Mouse (Mus musculus): ENCODE data around the gene Gm49369. TPM values are rescaled to one million over a fixed set of nuclear protein-coding genes. Genes with fewer than 3 reads are reported as not detected.
"Not testable (repeated sequence)": the region's sequence is repeated elsewhere in the genome, so short reads cannot be mapped to it uniquely, and the experiment has no call there.

Gm49369 gene
- total RNA-seq, 2 experiments from 2014 or later = 6.5 TPM; not detected in 1

DNA sequence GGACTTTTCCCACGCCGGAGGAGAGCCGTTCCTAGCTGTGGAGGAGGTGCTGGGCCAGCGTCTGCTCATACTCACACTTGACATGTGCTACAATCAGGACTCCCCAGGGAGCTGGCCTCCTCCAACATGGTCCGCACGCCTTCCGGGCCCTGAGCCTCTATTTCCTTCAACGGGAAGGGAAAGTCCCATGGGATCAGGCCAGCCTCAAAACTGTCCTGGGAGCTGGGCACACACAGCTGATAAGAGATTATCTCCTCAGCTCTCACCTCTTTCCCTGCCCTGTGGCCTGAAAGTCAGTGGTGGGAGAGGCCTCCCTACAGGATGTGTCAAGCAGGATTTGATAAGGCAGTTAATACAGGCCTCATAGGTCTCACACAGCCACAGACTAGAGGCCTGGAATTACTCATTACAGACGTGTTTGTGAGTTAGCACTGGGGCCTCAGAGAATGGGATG, 52.2 kb downstream of the Gm49369 start:
- DNase-seq (ENCODE audit: low spot score in 2 of 2) = no peak

DNA sequence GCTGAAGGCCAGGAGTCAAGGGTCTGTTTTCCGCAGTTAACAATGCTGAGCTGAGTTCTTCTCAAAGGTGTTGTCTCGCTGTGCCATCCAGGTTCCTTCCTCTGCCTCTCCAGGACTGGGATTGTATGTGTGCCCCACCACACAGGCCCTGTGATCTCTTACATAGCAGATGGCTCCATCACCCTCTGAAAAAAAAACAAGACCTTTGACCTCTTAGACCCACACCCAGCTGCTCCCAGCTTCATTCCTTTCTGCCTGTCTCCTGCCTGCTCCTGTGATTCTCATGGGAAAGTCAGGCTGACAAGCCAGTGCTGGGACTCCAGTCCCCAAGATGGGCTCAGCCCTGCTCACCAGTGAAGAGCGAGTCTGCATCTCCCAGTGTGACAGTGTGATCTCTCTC, 54.0 kb downstream of the Gm49369 start:
- DNase-seq (ENCODE audit: low spot score in 2 of 2) = no peak

DNA sequence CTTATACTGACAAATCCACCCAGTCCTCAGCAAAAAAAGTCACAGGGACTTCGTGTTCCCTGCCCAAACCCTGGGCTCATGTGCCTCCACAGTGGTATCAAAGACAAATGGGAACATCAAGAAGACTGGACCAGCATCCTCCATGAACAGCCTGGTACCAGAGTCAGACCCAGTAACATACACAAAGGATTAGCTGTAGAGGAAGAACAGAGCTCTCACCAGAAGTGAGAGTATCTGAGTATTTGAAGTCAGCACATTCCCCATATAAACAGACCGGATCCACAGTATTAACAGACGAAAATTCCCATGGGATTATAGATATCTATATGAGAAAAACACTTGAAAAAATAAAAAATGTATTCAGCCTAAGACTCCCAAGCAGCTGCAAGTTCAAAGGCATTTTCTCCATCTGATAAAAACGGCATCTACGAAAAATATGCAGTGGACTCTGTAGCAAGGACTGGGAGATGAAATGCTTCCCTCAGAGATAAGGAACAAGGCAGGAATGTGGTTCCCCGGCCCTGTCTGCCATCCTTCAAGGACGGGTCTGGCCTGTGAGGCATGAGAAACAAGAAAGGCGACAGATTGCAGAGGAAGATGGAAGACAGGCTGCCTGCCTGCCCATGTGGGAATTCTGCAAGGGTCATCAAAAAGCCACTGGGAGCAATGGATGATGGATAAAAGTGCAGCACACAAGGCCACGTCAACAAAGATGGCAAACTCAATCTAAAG, 55.6 kb downstream of the Gm49369 start:
- no peak for DNase-seq (ENCODE audit: low spot score in 2 of 2)

DNA sequence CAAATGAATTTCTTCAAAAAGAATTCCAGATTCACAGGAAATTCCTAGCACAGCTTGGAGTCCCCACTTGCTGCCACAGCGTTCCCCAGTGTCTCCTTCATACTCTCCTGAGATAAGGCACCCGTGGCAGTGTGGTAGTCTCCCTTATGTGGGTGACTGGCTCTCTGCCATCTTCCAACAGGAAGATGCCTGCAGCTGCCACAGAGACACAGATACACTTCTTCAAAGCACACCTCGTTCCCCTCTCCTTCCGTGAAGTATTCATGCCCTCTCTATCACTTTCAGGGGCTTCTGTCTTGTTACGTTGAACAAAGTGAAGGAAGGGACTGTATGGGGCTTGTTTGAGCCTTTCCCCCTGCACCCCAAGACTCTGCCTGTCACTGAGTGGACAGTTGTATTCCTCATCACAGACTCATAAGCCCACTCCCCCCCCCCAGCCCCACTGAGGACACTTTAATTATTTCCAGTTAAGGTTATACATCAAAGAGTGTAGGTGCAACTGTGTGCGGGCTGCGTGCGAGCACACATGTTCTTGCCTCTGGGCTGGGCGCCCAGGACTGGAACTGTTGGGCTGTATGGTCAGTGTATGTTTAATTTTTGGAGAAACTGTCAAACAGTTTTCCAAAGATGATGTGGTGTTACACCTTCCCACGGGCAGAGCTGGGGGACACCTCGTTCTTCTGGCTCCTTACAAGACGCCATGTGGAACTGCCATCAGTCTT, 58.9 kb downstream of the Gm49369 start:
- DNase-seq (ENCODE audit: low spot score in 2 of 2) = no peak

DNA sequence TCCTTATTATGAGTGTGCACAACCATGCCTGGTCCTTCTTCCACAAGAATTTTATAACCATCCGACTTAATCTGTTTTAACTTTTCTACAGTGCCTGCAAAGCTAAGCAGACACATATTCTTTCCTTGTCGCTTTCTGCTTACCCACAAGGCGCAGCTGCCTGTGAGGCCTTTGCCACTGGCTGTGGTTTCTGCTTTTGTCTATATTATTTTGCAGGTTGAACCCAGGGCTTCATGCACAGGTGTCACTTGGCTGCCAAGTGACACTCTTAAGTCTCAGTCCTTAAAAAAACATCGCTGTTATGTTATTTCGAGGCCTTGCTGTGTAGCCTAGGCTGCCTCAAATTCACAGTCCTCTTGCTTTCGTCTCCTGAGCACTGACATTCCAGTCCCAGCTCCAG, 59.8 kb downstream of the Gm49369 start:
- DNase-seq (ENCODE audit: low spot score in 2 of 2) = no peak

DNA sequence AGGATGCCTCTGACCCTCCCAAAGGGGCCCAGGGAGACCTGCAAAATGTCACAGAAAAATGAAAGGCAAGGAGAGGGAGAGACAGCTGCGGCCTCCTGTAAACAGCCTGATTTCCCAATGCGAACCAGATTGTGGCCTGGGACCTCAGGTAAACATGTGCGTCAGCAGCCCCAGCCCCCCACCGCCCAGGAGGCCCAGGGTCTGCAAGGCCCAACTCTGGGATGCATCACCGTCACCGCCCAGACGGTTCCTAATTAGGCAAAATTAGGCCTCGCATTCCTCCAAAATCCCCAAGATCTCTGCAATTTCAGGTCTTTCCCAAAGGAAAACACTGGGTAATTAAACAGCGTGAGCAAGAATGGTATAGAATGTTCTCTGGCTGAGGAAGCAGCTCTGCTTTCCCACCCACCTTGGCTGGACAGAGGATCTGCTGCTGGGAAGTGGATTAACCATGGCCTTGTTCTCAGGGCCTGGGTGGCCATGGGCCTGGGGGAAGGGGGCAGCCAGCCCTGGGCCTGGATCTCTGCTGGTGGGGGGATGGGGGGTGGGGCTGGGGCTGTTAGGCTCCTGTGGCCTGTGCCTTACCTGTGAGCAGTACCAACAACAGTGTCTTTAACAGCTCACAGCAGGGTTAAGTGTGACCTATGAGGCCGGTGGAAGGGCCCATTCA, 60.7 kb downstream of the Gm49369 start:
- DNase-seq (ENCODE audit: low spot score in 2 of 2) = not testable (repeated sequence)

Other genes with a start within 250 kb of the Gm49369 start
- not detected for gene Gm39115, start 246.6 kb downstream of the Gm49369 start, total RNA-seq (2021)
- gene Gm45337, start 238.1 kb downstream of the Gm49369 start, total RNA-seq (2021) = not detected
- gene Gm29735, start 225.6 kb downstream of the Gm49369 start, total RNA-seq (2021) = not detected
- gene Gm4553, start 216.9 kb downstream of the Gm49369 start, total RNA-seq (2021) = not detected
- gene Krtap5-2, start 206.7 kb downstream of the Gm49369 start, total RNA-seq (2021) = not detected
- not detected for gene Gm10153, start 192.3 kb downstream of the Gm49369 start, total RNA-seq (2021)
- gene Krtap5-3, start 181.3 kb downstream of the Gm49369 start, total RNA-seq (2021) = not detected
- gene Gm7579, start 170.8 kb downstream of the Gm49369 start, total RNA-seq (2021) = not detected
- gene Krtap5-5, start 152.7 kb downstream of the Gm49369 start, total RNA-seq (2021) = not detected
- gene Gm40460, start 141.6 kb downstream of the Gm49369 start, total RNA-seq (2021) = not detected
- not detected for gene Gm2431, start 124.3 kb downstream of the Gm49369 start, total RNA-seq (2021)
- gene Gm4559, start 108.3 kb downstream of the Gm49369 start, total RNA-seq (2021) = not detected
- not detected for gene Krtap5-1, start 85.5 kb downstream of the Gm49369 start, total RNA-seq (2021)
- not detected for gene Krtap5-4, start 79.1 kb downstream of the Gm49369 start, total RNA-seq (2021)
- gene Ifitm10, start 8.9 kb downstream of the Gm49369 start, total RNA-seq (2021) = 10 to 100 TPM; 21.0 to 24.6 TPM
- 100 to 1,000 TPM; 252 to 270 TPM for gene Ctsd, start 5.4 kb upstream of the Gm49369 start, total RNA-seq (2021)
- not detected for gene Syt8, start 52.2 kb upstream of the Gm49369 start, total RNA-seq (2021)
- gene Tnni2, start 59.1 kb upstream of the Gm49369 start, total RNA-seq (2021) = not detected
- gene Lsp1, start 78.1 kb upstream of the Gm49369 start, total RNA-seq (2021) = 1 to 10 TPM; 3.6 to 5.0 TPM
- under 1 TPM; 0.82 to 0.96 TPM for gene Tnnt3, start 116.2 kb upstream of the Gm49369 start, total RNA-seq (2021)
- 10 to 100 TPM in 1 of 2 experiments, 1 to 10 TPM in 1; 8.4 to 12.9 TPM for gene Mrpl23, start 150.0 kb upstream of the Gm49369 start, total RNA-seq (2021)

Measured in layer of hippocampus, postnatal 10 days (tissue).